Mouse (Mus musculus) intestine, postnatal 0 days (tissue): Measurements from ENCODE around the gene Chkb. TPM values are rescaled to one million over a fixed set of nuclear protein-coding genes. Genes with fewer than 3 reads are reported as not detected.

Experiments
- ATAC-seq: fragments of 200-750 bp; cut with Nextera tagmentation; 2 replicates; pipeline ENCODE4 v1.8.0; 2017; ENCODE audit warnings: mild to moderate bottlenecking, moderate TSS enrichment, moderate library complexity
- H3K27ac ChIP-seq: fragments of 300-500 bp; sonication (generic); 2 replicates; pipeline ENCODE4 v1.5.1; 2014; ENCODE audit warnings: mild to moderate bottlenecking, low read depth, low read length, moderate library complexity
- H3K27me3 ChIP-seq: fragments of 300-500 bp; sonication (generic); replicated peaks from 2 replicates; pipeline ENCODE4 v1.6.1; 2014; ENCODE audit warnings: low read length, mixed read lengths; ENCODE audit not compliant: control insufficient read depth, insufficient read depth
- H3K36me3 ChIP-seq: fragments of 300-500 bp; sonication (generic); 2 replicates; pipeline ENCODE4 v1.6.1; 2014; ENCODE audit warnings: mild to moderate bottlenecking, moderate library complexity; ENCODE audit not compliant: control insufficient read depth, insufficient read depth
- H3K4me1 ChIP-seq: fragments of 300-500 bp; sonication (generic); replicated peaks from 2 replicates; pipeline ENCODE4 v1.6.1; 2014; ENCODE audit warnings: antibody characterized with exemption, low read length, mixed read lengths; ENCODE audit not compliant: control insufficient read depth, insufficient read depth
- H3K4me2 ChIP-seq: fragments of 300-500 bp; sonication (generic); replicated peaks from 2 replicates; pipeline ENCODE4 v1.6.1; 2014; ENCODE audit warnings: low read depth, mild to moderate bottlenecking, moderate library complexity
- H3K4me3 ChIP-seq: fragments of 300-500 bp; sonication (generic); 2 replicates; pipeline ENCODE4 v1.5.1; 2014; ENCODE audit warnings: low read depth, low read length
- H3K9ac ChIP-seq: fragments of 300-500 bp; sonication (generic); 2 replicates; pipeline ENCODE4 v1.6.1; 2014; ENCODE audit warnings: mild to moderate bottlenecking, low read depth, low read length
- H3K9me3 ChIP-seq: fragments of 300-500 bp; sonication (generic); 2 replicates; pipeline ENCODE4 v1.6.1; 2016; ENCODE audit warnings: mixed run types; ENCODE audit not compliant: control insufficient read depth
- CTCF ChIP-seq: sonication (generic); IDR thresholded peaks from 2 replicates; pipeline ENCODE4 v1.5.1; 2016; ENCODE audit warnings: low read depth, mild to moderate bottlenecking, control low read depth, antibody characterized with exemption, moderate library complexity
- WGBS: fragments of 180-500 bp; shearing (Covaris S2); extraction: QIAGEN DNeasy Blood & Tissue Kit; methylation state at CpG from one replicate; pipeline ENCODE4 v1.1.7; 2014; 5-methylcytosine and 5-hydroxymethylcytosine counted together
- polyA plus RNA-seq: library from polyadenylated mRNA; unstranded; fragments of >200 nt; fragmentation: Nextera tagmentation; extraction: Ambion mirVana; gene quantifications from 2 replicates; pipeline ENCODE4 v1.2.1, GENCODE M21; 2015

Gene Chkb
- polyA plus RNA-seq, 1 experiment from 2014 or later = 85.8 TPM

DNA sequence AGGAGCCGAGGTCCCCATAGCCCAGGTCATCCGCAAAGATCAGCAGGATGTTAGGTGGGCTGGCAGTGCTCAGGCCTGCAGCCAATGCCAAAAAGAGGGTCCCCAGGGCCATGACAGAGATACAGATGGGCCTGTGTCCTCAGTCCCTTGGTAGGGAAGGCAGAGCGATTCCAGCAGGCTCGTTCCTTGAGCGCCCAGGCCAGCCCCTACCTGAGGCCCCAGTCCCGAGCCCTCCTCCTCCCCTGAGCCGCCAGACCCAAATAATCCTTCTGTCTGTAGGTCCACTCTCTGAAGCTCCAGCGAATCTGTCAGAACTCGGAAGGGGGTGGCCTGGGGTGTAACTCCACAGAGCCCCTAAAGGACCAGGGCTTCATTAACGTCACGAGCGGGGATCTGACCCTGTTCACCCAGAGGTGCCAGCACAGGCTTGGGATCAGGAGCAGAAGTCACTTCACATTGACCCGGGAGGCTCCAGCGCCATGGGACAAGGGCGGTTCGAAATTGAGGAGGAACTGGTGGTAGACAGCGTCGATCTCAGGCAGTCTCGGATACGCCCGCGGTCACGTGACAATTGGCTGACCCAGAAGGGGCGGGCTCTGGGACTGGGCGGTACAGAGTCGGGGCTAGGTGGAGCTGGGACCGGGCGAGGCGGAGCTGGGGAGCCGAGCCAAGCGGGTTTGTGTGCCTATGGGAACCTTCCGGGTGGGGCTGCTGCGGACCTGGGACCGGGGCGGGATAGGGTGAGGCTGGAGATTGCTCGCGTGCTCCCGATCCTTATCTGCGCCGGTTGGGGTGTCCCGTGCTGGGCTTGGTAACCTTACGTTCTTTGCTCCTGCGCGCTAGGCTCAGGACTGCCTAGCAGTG is 46.1 kb upstream of the Chkb start:
- no peak for TF ChIP-seq CTCF
- Histone ChIP-seq H3K9me3 (no peaks in the 10 kb centered on the region), H3K27ac (peak overlapping the region; percentile 71), H3K4me2 (peak overlapping the region; percentile 92), H3K4me1 (0 out of 2 replicates have a peak, but pooled peaks cover 3% of the 10 kb centered on the region), H3K4me3 (peak overlapping the region; percentile 49), H3K9ac (peak overlapping the region; percentile 54), H3K27me3 (no peaks in the 10 kb centered on the region), H3K36me3 (peaks cover 6% of the 10 kb centered on the region; the same call in 1 of the 2 replicates)
- WGBS = 11% methylated on average over 44 of the region's 44 CpGs
- peak; percentile 97 for ATAC-seq

DNA sequence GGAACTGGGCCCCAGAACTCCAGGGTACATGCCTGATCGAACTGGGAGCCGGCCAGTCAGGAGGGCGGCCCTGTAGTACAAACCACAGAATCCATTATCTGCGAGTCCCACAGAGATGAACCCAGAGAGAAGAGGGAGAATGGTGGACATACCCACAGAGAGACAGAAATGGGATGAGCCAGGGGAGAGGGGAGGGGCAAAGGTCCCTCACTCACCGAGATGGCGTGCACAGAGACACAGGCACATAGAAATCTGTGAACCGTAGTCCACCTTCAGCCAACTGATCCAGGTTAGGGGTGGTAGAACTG is 45.5 kb upstream of the Chkb start:
- no peak for ATAC-seq
- 0 out of 2 replicates have a peak, but pooled peaks cover 3% of the 10 kb centered on the region for H3K4me1 ChIP-seq
- H3K27ac ChIP-seq = no peak overlapping the region
- no peak for TF ChIP-seq CTCF
- peak overlapping the region; percentile 54; the same call in 1 of the 2 replicates for H3K9ac ChIP-seq
- H3K27me3 ChIP-seq = no peaks in the 10 kb centered on the region
- H3K9me3 ChIP-seq = no peaks in the 10 kb centered on the region
- H3K4me3 ChIP-seq = peak overlapping the region; percentile 49
- 85% methylated on average over 7 of the region's 7 CpGs for WGBS
- H3K36me3 ChIP-seq = peaks cover 6% of the 10 kb centered on the region; the same call in 1 of the 2 replicates
- peak overlapping the region; percentile 92 for H3K4me2 ChIP-seq

DNA sequence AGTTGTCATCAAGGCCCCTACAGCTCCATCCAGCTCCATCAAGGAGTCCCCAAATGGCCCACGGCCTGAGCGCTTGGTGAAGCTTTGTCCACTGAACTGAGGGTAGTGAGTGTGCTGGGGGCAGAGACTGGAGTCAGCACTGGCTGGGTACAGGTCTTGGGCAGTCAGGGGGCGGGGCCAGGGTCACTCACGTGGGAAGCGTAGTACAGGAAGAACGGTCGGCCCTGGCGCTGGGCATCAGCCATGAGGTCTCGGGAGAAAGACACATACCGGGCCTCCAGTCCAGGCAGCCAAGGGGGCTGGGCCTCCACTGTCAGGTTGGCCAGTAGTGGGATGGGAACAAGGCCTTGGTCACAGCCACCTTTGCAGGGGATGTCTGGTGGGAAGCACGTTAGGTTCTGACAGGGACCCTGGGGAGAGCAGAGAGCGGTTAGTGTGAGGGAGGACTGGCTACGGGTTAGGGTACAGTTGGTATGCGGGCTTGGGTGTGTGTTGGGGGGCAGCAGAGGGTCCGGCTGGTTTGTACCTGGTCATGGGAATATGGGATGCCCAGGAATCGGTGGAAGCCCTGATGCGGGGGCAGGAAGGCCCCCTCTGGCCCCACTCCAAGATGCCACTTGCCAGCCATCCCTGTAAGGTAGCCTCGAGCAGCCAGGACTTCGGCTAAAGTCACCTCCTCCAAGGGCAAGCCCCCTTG is 45.0 kb upstream of the Chkb start:
- Histone ChIP-seq H3K27me3 (no peaks in the 10 kb centered on the region), H3K9ac (no peak overlapping the region), H3K4me3 (no peak overlapping the region; the same call in 1 of the 2 replicates), H3K4me2 (peak overlapping the region; percentile 92), H3K36me3 (peaks cover 6% of the 10 kb centered on the region; the same call in 1 of the 2 replicates), H3K27ac (no peak overlapping the region), H3K9me3 (no peaks in the 10 kb centered on the region), H3K4me1 (0 out of 2 replicates have a peak, but pooled peaks cover 3% of the 10 kb centered on the region)
- no peak for ATAC-seq
- no peak for TF ChIP-seq CTCF
- WGBS = 93% methylated on average over 19 of the region's 19 CpGs

DNA sequence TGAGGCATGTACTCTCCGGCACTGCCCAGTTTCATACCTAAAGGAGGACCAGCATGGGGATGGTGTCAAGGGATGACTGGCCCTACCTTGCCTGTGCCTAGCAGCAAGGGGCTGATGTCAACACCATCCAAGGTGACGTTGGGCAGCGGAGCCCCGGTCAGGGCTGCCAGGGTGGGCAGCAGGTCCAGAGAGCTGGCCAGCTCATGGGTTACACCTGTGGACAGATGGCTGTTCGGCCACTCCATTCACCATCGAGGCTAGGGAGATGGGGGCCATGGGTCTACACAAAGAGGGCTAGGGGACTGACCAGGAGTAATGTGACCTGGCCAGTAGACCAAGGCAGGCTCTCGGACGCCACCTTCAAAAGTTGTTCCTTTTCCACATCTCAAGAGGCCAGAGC is 44.2 kb upstream of the Chkb start:
- 99% methylated on average over 8 of the region's 8 CpGs for WGBS
- no peak overlapping the region for H3K4me2 ChIP-seq

DNA sequence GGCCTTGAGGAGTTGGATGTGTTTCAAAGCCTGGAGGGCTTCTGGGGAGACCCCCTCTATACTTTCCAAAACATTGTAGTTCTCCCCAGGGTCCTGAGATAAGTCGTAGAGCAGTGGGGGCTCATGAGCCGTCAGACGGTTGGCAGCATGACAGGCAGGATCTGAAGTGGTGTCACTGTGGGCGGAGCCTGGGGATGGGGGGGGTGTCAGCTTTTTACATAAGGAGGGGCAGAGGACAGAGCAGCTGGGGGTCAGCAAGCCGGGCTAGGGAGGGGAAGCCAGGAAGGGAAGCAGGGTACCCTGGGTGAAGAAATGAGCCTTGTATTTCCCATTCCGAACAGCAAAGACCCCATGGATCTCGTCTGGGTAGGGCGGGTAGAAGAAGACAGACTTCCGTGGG is 43.7 kb upstream of the Chkb start:
- Histone ChIP-seq H3K9me3 (no peaks in the 10 kb centered on the region), H3K27ac (no peak overlapping the region)
- WGBS = 87% methylated on average over 9 of the region's 9 CpGs

More for the DNA sequence above, 44.2 kb upstream of the Chkb start:
- H3K9me3 ChIP-seq = no peaks in the 10 kb centered on the region
- H3K27me3 ChIP-seq = no peaks in the 10 kb centered on the region
- no peak overlapping the region for H3K27ac ChIP-seq
- H3K36me3 ChIP-seq = peaks cover 6% of the 10 kb centered on the region; the same call in 1 of the 2 replicates
- TF ChIP-seq CTCF = no peak
- no peak overlapping the region for H3K9ac ChIP-seq
- ATAC-seq = no peak
- H3K4me1 ChIP-seq = 0 out of 2 replicates have a peak, but pooled peaks cover 3% of the 10 kb centered on the region
- H3K4me3 ChIP-seq = no peak overlapping the region

DNA sequence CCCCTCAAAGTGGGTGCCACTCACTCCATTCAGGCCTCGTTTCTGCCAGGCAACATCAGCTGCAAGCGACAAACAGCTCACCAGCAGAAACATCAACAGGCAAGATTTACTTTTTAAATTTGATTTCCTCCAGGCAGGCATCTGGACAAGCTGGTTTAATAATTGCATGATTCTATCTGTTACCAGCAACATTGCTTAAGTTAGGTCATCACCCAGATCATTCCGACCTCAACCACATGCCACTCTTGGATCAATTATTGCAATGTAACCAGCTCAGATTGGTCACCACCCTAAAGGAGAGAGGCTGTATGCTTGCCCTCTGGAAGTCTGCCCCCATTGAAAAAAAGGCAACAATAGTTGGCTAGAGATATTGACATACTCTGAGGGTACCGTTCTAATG is 41.8 kb upstream of the Chkb start:
- WGBS = 81% methylated on average over 4 of the region's 4 CpGs
- H3K36me3 ChIP-seq = peaks cover 6% of the 10 kb centered on the region; the same call in 1 of the 2 replicates

More for the DNA sequence above, 43.7 kb upstream of the Chkb start:
- Histone ChIP-seq H3K4me3 (no peak overlapping the region), H3K4me2 (no peak overlapping the region), H3K36me3 (peaks cover 6% of the 10 kb centered on the region; the same call in 1 of the 2 replicates), H3K4me1 (0 out of 2 replicates have a peak, but pooled peaks cover 3% of the 10 kb centered on the region), H3K9ac (no peak overlapping the region), H3K27me3 (no peaks in the 10 kb centered on the region)
- TF ChIP-seq CTCF = no peak
- ATAC-seq = no peak

More for the DNA sequence above, 41.8 kb upstream of the Chkb start:
- H3K4me3 ChIP-seq = no peak overlapping the region
- no peak overlapping the region for H3K27ac ChIP-seq
- no peak overlapping the region for H3K4me2 ChIP-seq
- 0 out of 2 replicates have a peak, but pooled peaks cover 3% of the 10 kb centered on the region for H3K4me1 ChIP-seq
- no peaks in the 10 kb centered on the region for H3K9me3 ChIP-seq
- ATAC-seq = no peak
- no peaks in the 10 kb centered on the region for H3K27me3 ChIP-seq
- H3K9ac ChIP-seq = no peak overlapping the region
- no peak for TF ChIP-seq CTCF
